In genomic region chrX:109087073-109087472, GRCm38 (mm10) we compare ENCODE assay signal across 18 mouse cellular contexts.
"Had no signal": no experiment of that assay in that cellular context is flagged by ENCODE, and none has a peak within 500 bp of the region (broad histone marks: within the 10 kb centered on the region; RNA-seq: fewer than 3 reads in every experiment).

No protein-coding gene starts in this region.

- ATAC-seq: liver, postnatal 0 days; lung, postnatal 0 days; midbrain, embryonic 13.5 days; midbrain, embryonic 15.5 days had no signal

- H3K4me3 ChIP-seq: lung, embryonic 15.5 days; megakaryocyte, embryonic 14.5 days; midbrain, embryonic 13.5 days; midbrain, embryonic 15.5 days; neural tube, embryonic 12.5 days had no signal

- H3K4me2 ChIP-seq: lung, embryonic 15.5 days; midbrain, embryonic 11.5 days; midbrain, embryonic 13.5 days; midbrain, embryonic 15.5 days; neural tube, embryonic 12.5 days had no signal

- H3K27ac ChIP-seq: lung, embryonic 15.5 days; macrophage; midbrain, embryonic 13.5 days; midbrain, embryonic 15.5 days; neural tube, embryonic 12.5 days had no signal

- H3K27me3 ChIP-seq: lung, embryonic 15.5 days; midbrain, embryonic 13.5 days; midbrain, embryonic 15.5 days; neural tube, embryonic 12.5 days had no signal

- H3K9me3 ChIP-seq: lung, embryonic 15.5 days; midbrain, embryonic 13.5 days; midbrain, embryonic 15.5 days; neural tube, embryonic 12.5 days had no signal

- H3K36me3 ChIP-seq: lung, embryonic 15.5 days; midbrain, embryonic 13.5 days; midbrain, embryonic 15.5 days; neural tube, embryonic 12.5 days had no signal

- H3K4me1 ChIP-seq: lung, embryonic 15.5 days; megakaryocyte, embryonic 14.5 days; midbrain, embryonic 13.5 days; midbrain, embryonic 15.5 days; neural tube, embryonic 12.5 days had no signal

- H3K9ac ChIP-seq: liver, postnatal 0 days; lung, embryonic 15.5 days; midbrain, embryonic 13.5 days; midbrain, embryonic 15.5 days; neural tube, embryonic 12.5 days had no signal

- DNase-seq: liver, postnatal 0 days; lung, adult 2 months; lung, postnatal 14 days; lung, postnatal 36 days; right cerebral cortex, postnatal 25 days; right cerebral cortex, postnatal 4 days; spleen, adult 18-20 months; thymus, adult 2 months; thymus, postnatal 25 days; thymus, postnatal 4 days had no signal
